Comparison of ENCODE assay signal across 9 mouse cellular contexts in genomic region chr4:45795191-45795811, GRCm38 (mm10). TPM values are rescaled to one million over a fixed set of nuclear protein-coding genes. Genes with fewer than 3 reads are reported as not detected.
DNase-seq lines count a peak whose midpoint lies in the region; ATAC-seq lines count a peak whose summit lies in the region.
"Had no signal": no experiment of that assay in that cellular context is flagged by ENCODE, and none has a peak within 500 bp of the region (broad histone marks: within the 10 kb centered on the region; RNA-seq: fewer than 3 reads in every experiment).

No protein-coding gene starts in this region.

- DNase-seq in lung, postnatal 25 days (ENCODE audit: low spot score): no peak
- peak; percentile 68 for DNase-seq in kidney, postnatal 10 days
- DNase-seq in adrenal gland, adult (ENCODE audit: inconsistent age in 2 of 2, low spot score in 1 of 2): no peak
- DNase-seq in thymus, postnatal 10 days (ENCODE audit: low spot score in 2 of 2): no peak

- no peak overlapping the region for H3K27ac ChIP-seq in lung, embryonic 16.5 days (ENCODE audit: low read length)
- H3K27ac ChIP-seq in forebrain, embryonic 15.5 days (replicated peaks): peak overlapping the region; percentile 56; the same call in 1 of the 2 replicates
- H3K27ac ChIP-seq in midbrain, embryonic 13.5 days: peak overlapping the region; percentile 52; the same call in 1 of the 2 replicates

- peak overlapping the region; percentile 62 for H3K4me2 ChIP-seq in lung, embryonic 16.5 days (ENCODE audit: low read depth, low read length)
- H3K4me2 ChIP-seq in forebrain, embryonic 15.5 days (replicated peaks): peak overlapping the region; percentile 41
- peak overlapping the region; percentile 52 for H3K4me2 ChIP-seq in midbrain, embryonic 13.5 days (replicated peaks)

- no peaks in the 10 kb centered on the region for H3K9me3 ChIP-seq in lung, embryonic 16.5 days (ENCODE audit: control insufficient read depth, low read length)
- H3K9me3 ChIP-seq in forebrain, embryonic 15.5 days: no peaks in the 10 kb centered on the region
- no peaks in the 10 kb centered on the region for H3K9me3 ChIP-seq in midbrain, embryonic 13.5 days
- H3K9me3 ChIP-seq: G1E had no signal

- peaks cover 7% of the 10 kb centered on the region for H3K4me1 ChIP-seq in lung, embryonic 16.5 days (replicated peaks; ENCODE audit: control insufficient read depth, insufficient read depth, low read length)
- peaks cover 23% of the 10 kb centered on the region for H3K4me1 ChIP-seq in forebrain, embryonic 15.5 days
- H3K4me1 ChIP-seq in midbrain, embryonic 13.5 days (replicated peaks): peaks cover 19% of the 10 kb centered on the region

- H3K4me3 ChIP-seq in lung, embryonic 16.5 days (ENCODE audit: low read length): peak overlapping the region; percentile 41
- H3K4me3 ChIP-seq in forebrain, embryonic 15.5 days: peak overlapping the region; percentile 16; the same call in 1 of the 2 replicates
- peak overlapping the region; percentile 21 for H3K4me3 ChIP-seq in midbrain, embryonic 13.5 days (replicated peaks)

- 4% methylated on average over 11 of the region's 12 CpGs for whole genome bisulfite sequencing in lung, embryonic 16.5 days
- WGBS in forebrain, embryonic 15.5 days: under 1% methylated on average over 12 of the region's 12 CpGs
- WGBS in midbrain, embryonic 13.5 days: 3% methylated on average over 12 of the region's 12 CpGs

- peak; percentile 74 for ATAC-seq in lung, embryonic 16.5 days (ENCODE audit: low read depth)
- no peak for ATAC-seq in forebrain, embryonic 15.5 days (replicated peaks)
- peak; percentile 49 for ATAC-seq in midbrain, embryonic 13.5 days
- no peak for ATAC-seq in CD4-positive, CD25-positive, alpha-beta regulatory T cell, adult 4 months

- 0 out of 2 replicates have a peak, but pooled peaks cover 3% of the 10 kb centered on the region for H3K27me3 ChIP-seq in lung, embryonic 16.5 days (ENCODE audit: control insufficient read depth, insufficient read depth, low read depth, low read length)
- H3K27me3 ChIP-seq in forebrain, embryonic 15.5 days: no peaks in the 10 kb centered on the region
- H3K27me3 ChIP-seq in midbrain, embryonic 13.5 days: peaks cover 8% of the 10 kb centered on the region; the same call in 1 of the 2 replicates

- peak overlapping the region; percentile 54 for H3K9ac ChIP-seq in lung, embryonic 16.5 days (ENCODE audit: low read length)
- peak overlapping the region; percentile 33 for H3K9ac ChIP-seq in forebrain, embryonic 15.5 days (replicated peaks)
- H3K9ac ChIP-seq in midbrain, embryonic 13.5 days (replicated peaks): peak overlapping the region; percentile 49

- no peaks in the 10 kb centered on the region for H3K36me3 ChIP-seq in lung, embryonic 16.5 days (ENCODE audit: control insufficient read depth, insufficient read depth, low read length)
- H3K36me3 ChIP-seq in forebrain, embryonic 15.5 days: no peaks in the 10 kb centered on the region
- no peaks in the 10 kb centered on the region for H3K36me3 ChIP-seq in midbrain, embryonic 13.5 days
- H3K36me3 ChIP-seq: G1E had no signal

RNA-seq across cellular contexts. Expression of gene Aldh1b1, which starts 3.5 kb away (rescaled TPM):
- polyA plus RNA-seq in lung, embryonic 16.5 days (2015; fragmentation: Nextera tagmentation; extraction: Ambion mirVana): 9.4 and 10.3 TPM in 2 replicates
- 25.7 and 27.4 TPM in 2 replicates for polyA plus RNA-seq in forebrain, embryonic 15.5 days (2015; fragmentation: Nextera tagmentation; extraction: Ambion mirVana)
- 15.8 and 17.6 TPM in 2 replicates for polyA plus RNA-seq in midbrain, embryonic 13.5 days (2015; fragmentation: Nextera tagmentation; extraction: Ambion mirVana)
- 10 to 100 TPM in 1 of 2 experiments, 1 to 10 TPM in 1; 4.3 to 10.2 TPM for polyA plus RNA-seq in CD4-positive, CD25-positive, alpha-beta regulatory T cell, adult 4 months (2017; shearing (Covaris generic))
- polyA plus RNA-seq: G1E had no signal

RNA-seq across cellular contexts. Expression of gene Igfbpl1, which starts 31.4 kb away (rescaled TPM):
- polyA plus RNA-seq in lung, embryonic 16.5 days (2015; fragmentation: Nextera tagmentation; extraction: Ambion mirVana): 0.08 TPM in 1 of 2 replicates, not detected in the other
- polyA plus RNA-seq in forebrain, embryonic 15.5 days (2015; fragmentation: Nextera tagmentation; extraction: Ambion mirVana): 114 and 126 TPM in 2 replicates
- 69.9 and 83.3 TPM in 2 replicates for polyA plus RNA-seq in midbrain, embryonic 13.5 days (2015; fragmentation: Nextera tagmentation; extraction: Ambion mirVana)
- not detected for polyA plus RNA-seq in CD4-positive, CD25-positive, alpha-beta regulatory T cell, adult 4 months (2017; shearing (Covaris generic))
- polyA plus RNA-seq: G1E had no signal

RNA-seq across cellular contexts. Expression of gene Stra6l, which starts 53.2 kb away (rescaled TPM):
- polyA plus RNA-seq in lung, embryonic 16.5 days (2015; fragmentation: Nextera tagmentation; extraction: Ambion mirVana): 0.03 and 0.21 TPM in 2 replicates
- polyA plus RNA-seq in forebrain, embryonic 15.5 days (2015; fragmentation: Nextera tagmentation; extraction: Ambion mirVana): 1.5 and 1.6 TPM in 2 replicates
- 1.1 and 1.2 TPM in 2 replicates for polyA plus RNA-seq in midbrain, embryonic 13.5 days (2015; fragmentation: Nextera tagmentation; extraction: Ambion mirVana)
- polyA plus RNA-seq in CD4-positive, CD25-positive, alpha-beta regulatory T cell, adult 4 months (2017; shearing (Covaris generic)): under 1 TPM in 1 of 2 experiments, not detected in 1; 0.27 TPM
- polyA plus RNA-seq: G1E had no signal

Comparison
In these comparisons a context has a peak if more than half of its experiments do, and no peak if none do; other contexts are left out.
1. ATAC-seq: peak in lung, embryonic 16.5 days (single experiment) and midbrain, embryonic 13.5 days (single experiment); none in forebrain, embryonic 15.5 days (single experiment) and CD4-positive, CD25-positive, alpha-beta regulatory T cell, adult 4 months (single experiment).
2. RNA of gene Igfbpl1, which starts 31.4 kb away (polyA plus RNA-seq): 114 to 126 TPM in forebrain, embryonic 15.5 days and 69.9 to 83.3 TPM in midbrain, embryonic 13.5 days; 0.08 TPM in lung, embryonic 16.5 days and not detected in CD4-positive, CD25-positive, alpha-beta regulatory T cell, adult 4 months; every median in the first group is over 10 times any median in the second.
3. Peak in every context shown above with its lines, with median percentiles within 50 percentile points of each other: H3K4me2 ChIP-seq, H3K4me3 ChIP-seq and H3K9ac ChIP-seq.